Mouse (Mus musculus) naive thymus-derived CD4-positive, alpha-beta T cell, adult 2 months (primary cell): ENCODE data around the gene Foxp2.

Source experiments
- DNase-seq: peaks from one replicate; pipeline ENCODE4 v3.0.0-alpha.2; 2011; ENCODE audit warnings: low read depth

Gene Foxp2

DNA sequence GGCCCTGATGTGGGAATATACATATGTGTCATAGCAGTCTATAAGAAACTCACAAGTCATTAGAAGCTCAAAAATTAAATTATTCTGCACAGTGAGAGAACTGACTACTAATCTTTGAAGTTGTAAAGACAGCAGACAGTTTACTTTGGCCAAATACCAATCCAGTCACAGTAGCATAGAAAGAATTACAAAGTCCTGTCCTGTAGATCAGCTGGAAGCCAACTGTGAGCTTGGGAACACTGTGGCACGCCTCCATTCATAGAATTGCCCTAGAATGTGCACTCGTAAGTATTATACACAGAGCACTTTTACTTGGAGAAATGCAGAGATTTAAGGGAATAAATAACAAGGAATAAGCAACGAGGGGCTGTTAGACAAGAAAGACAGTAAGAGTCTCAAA is 472.5 kb downstream of the Foxp2 start:
- DNase-seq: no peak

DNA sequence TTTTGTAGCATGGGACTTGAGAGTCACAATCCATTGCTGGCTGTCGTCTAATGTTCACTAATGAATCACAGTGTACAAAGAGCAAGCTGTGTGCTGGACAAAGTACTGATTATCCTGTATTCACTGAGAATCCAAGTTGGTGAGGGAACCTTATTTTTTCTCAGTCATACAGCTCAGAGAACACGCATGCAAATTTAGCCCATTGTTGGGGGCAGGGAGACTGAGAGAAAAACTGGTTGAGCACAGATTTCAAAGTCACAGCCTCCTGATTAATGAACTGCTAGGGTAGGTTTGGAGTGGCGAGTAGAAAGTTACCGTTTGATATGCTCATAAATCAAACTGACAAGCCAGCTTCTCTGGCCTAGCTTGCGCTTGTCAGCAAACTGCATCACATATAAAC is 477.1 kb downstream of the Foxp2 start:
- no peak for DNase-seq

DNA sequence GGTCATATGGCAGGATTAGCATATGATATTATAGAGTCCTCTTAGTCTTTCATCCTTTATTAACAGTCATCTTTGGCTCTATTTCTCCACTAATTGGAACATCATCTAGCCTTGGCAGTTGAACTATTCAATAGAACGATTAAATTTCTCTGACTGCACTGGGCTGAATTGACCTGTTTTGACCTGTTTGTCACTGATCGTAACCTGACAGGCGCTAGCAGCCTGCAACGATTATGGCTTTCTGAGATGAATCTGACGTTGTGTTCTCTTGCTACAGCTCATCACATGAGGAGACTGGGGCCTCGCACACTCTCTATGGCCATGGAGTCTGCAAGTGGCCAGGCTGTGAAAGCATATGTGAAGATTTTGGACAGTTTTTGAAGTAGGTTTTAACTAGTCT is 495.3 kb downstream of the Foxp2 start:
- DNase-seq: no peak

DNA sequence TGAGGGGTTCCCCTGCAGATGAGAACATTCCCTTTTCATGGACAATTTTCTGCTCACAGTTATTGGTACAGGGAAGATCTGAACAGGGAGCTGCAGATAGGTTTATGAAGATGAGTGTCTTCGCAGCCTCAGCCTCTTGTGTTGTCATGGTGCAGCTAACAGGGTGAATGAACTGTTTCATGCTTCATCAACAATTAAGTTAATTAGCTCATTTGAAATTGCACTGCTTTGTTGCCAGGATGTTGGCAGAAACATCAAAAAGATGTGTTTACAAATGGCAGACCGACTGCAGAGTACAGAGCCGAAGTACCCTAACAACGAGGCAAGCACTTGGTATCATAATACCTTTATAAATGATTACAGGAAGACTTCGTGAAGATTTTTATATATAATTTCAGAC is 496.3 kb downstream of the Foxp2 start:
- DNase-seq: no peak

DNA sequence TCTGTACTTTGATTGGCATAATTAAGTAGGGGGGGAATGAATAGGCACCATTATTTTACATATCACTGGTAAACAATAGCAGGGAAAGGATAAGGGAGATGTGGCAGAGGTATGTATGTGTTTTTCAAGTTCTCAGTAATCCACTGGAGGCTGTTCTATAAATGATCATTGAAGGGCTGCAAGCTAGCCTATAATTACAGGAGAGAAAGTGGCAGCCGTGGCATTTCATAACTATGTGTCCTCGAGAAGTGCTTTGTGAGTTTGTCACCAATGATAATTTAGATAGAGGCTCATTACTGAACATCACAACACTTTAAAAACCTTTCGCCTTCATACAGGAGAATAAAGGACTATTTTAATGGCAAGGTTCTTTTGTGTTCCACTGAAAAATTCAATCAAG is 500.0 kb downstream of the Foxp2 start:
- no peak for DNase-seq

DNA sequence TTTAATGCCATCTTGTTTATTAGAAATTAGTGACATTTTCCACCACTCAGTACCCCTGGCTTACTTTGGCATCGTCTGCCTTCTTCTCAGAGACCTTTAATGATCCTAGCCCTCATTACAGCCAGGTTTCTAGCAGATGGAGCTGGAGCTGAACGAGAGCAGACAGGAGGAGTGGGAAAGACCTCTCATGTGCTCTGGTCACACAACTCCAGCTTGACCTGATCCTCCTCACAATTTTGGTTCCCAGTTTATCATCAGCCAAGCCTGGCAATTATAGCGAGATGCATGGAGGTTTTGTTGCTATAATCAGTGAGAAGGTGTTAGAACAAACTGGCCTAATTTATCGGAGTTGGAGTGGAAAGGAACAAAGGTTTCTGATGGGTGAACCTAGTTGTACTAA is 500.9 kb downstream of the Foxp2 start:
- no peak for DNase-seq

DNA sequence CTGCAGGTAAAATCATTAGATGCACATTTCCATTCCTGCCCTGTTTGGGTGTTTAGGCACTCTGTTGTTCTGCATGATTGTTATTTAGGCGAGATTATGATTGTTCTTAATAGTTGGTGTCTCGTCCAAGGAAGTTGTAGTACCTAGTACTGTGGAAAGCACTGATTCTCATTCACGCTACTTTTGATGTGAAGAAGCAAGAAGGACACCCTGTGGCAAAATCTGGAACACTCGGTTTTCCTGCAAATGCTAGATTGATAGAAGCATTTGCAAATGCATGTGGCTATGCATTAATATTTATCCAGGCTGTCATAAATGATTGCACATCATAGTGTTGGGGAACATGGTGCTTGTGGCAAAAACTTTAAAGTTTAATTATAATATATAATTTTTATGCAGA is 514.0 kb downstream of the Foxp2 start:
- no peak for DNase-seq

DNA sequence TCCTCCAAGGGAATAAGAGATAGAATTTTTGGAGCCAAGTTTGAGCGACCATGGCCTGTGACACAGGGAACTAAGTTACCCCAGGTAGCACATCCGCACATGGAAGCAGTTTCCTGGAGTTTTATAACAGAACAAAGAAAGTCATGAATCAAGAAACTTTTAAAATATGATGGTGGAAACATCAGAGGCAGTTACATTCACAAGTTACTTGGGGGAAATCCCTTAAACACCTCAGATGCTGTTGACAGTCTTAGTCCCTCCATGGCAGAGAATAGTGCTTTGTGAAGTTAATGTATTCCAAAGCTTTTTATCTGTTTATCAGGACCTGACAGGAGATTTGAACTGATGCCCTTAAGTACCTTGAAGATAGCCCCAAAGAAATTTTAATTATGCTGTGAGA is 558.6 kb downstream of the Foxp2 start:
- no peak for DNase-seq

DNA sequence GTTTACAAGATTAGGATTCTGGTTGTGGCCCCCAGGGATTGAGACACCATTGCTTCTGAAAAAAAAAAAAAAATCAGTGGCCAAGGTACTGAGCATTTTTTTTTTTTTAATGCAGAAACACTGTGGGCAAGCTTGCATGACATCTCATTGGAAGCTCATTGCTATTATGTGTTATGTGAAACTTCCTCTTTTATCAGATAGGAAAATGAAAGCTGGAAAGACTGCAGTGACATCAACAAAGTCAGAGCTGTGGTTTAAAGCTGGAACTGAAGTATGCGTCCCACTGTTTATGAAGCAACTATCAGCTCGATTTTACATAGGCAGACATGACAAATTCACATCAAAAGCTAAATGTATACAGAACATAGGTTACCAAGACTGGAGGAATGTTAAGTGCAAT is 562.2 kb downstream of the Foxp2 start:
- DNase-seq: no peak

DNA sequence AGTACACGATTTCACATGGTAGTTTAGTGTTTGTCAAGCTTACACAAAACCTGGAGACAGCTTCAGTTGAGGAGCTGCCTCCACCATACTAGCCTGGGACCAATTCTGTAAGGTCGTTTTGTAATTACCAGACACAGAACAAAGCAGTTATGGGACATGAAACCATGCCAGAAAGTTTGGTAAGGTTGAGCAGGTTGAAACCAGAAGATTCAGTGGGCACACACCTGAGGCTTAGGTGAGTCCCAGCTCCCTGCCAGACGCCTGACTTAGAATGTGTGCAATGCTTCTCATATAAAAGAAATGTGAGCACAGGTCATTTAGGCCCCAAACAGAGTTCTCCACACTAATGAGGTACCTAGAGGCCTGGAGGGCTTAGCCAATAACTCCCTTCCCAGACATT is 564.3 kb downstream of the Foxp2 start:
- DNase-seq: no peak

DNA sequence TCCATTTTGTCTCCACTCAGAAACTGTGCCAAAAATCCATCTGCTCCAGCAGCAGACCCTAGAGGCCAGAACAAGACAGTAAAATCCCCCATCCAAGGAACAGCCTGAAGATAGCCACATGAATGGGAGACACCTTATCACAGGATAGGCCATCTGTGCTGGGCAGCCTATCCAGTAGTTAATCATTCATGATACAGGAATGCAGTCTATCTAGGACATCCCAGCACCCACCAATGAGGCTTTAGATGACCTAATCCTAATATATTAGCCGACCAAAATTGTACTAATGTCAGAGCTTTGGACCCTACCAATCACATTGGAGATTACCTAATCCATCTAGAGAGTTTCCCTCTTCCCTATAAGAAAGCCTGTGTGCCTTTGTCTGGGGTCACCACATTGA is 565.5 kb downstream of the Foxp2 start:
- DNase-seq: no peak

DNA sequence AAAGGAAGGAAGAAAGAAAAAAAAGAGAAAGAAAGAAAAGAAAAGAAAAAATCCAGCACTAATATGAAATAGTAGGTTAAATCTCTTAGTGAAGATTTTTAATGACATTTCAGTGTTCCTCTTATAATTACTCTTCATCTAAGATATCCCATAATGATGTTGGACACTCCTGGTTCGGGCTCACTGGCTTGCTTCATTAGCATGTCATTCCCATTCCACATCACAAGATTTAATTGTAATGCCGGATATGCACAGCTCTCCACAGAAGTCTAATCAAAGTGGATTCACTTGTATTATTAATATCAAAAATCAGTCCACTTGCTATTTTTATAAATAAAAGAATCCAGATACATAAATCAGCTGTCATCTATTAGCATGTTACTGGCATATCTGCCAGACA is 585.8 kb downstream of the Foxp2 start:
- no peak for DNase-seq
